In genomic region chr3:105991653-105992283, GRCm38 (mm10) we compare ENCODE assay signal across 10 mouse cellular contexts. TPM values are rescaled to one million over a fixed set of nuclear protein-coding genes. Genes with fewer than 3 reads are reported as not detected.
DNase-seq lines count a peak whose midpoint lies in the region; ATAC-seq and TF ChIP-seq lines count a peak whose summit lies in the region.
"Had no signal": no experiment of that assay in that cellular context is flagged by ENCODE, and none has a peak within 500 bp of the region (broad histone marks: within the 10 kb centered on the region; RNA-seq: fewer than 3 reads in every experiment).

No protein-coding gene starts in this region.

- DNase-seq in forebrain, embryonic 11.5 days (ENCODE audit: low spot score) = no peak
- peak; percentile 53 for DNase-seq in urinary bladder, postnatal 25 days (ENCODE audit: low spot score)
- DNase-seq in urinary bladder, postnatal 10 days (ENCODE audit: low spot score) = no peak
- DNase-seq in hindbrain, postnatal 0 days (ENCODE audit: low spot score) = peak; percentile 83
- peak; percentile 80 for DNase-seq in limb, embryonic 14.5 days (ENCODE audit: low spot score)
- peak; percentile 74 for DNase-seq in retina, postnatal 1 day

- H3K4me2 ChIP-seq in forebrain, embryonic 13.5 days = no peak overlapping the region
- no peak overlapping the region for H3K4me2 ChIP-seq in forebrain, embryonic 11.5 days (ENCODE audit: low read depth, low read length, severe bottlenecking)
- H3K4me2 ChIP-seq in hindbrain, postnatal 0 days (ENCODE audit: low read depth, low read length) = no peak overlapping the region
- no peak overlapping the region for H3K4me2 ChIP-seq in limb, embryonic 14.5 days (replicated peaks; ENCODE audit: low read depth, low read length, severe bottlenecking)

- no peaks in the 10 kb centered on the region for H3K27me3 ChIP-seq in forebrain, embryonic 13.5 days
- H3K27me3 ChIP-seq in forebrain, embryonic 11.5 days (ENCODE audit: control insufficient read depth, insufficient read depth, low read length) = no peaks in the 10 kb centered on the region
- no peaks in the 10 kb centered on the region for H3K27me3 ChIP-seq in hindbrain, postnatal 0 days (ENCODE audit: insufficient read depth, low read length)
- no peaks in the 10 kb centered on the region for H3K27me3 ChIP-seq in limb, embryonic 14.5 days (ENCODE audit: control insufficient read depth, insufficient read depth, low read length)

- no peak overlapping the region for H3K4me3 ChIP-seq in forebrain, embryonic 13.5 days
- no peak overlapping the region for H3K4me3 ChIP-seq in forebrain, embryonic 11.5 days (ENCODE audit: low read depth, low read length)
- no peak overlapping the region for H3K4me3 ChIP-seq in hindbrain, postnatal 0 days (ENCODE audit: low read length)
- no peak overlapping the region for H3K4me3 ChIP-seq in limb, embryonic 14.5 days (replicated peaks; ENCODE audit: low read length)

- peak; percentile 63 for ATAC-seq in forebrain, embryonic 13.5 days
- ATAC-seq in forebrain, embryonic 11.5 days (replicated peaks; ENCODE audit: low FRiP score) = no peak
- ATAC-seq in common myeloid progenitor, adult 5-6 weeks (replicated peaks; ENCODE audit: low read depth, poor library complexity, severe bottlenecking) = peak; percentile 71
- peak; percentile 72 for ATAC-seq in hindbrain, postnatal 0 days
- ATAC-seq in limb, embryonic 14.5 days (ENCODE audit: low FRiP score, low read depth) = peak; percentile 37; the same call in 1 of the 2 replicates

- TF ChIP-seq POLR2A in limb, embryonic 14.5 days (IDR thresholded peaks at IDR 0.05; ENCODE audit: borderline replicate concordance, extremely low read depth, insufficient read depth, insufficient read length) = no peak

- H3K4me1 ChIP-seq in forebrain, embryonic 13.5 days = no peaks in the 10 kb centered on the region
- no peaks in the 10 kb centered on the region for H3K4me1 ChIP-seq in forebrain, embryonic 11.5 days (replicated peaks; ENCODE audit: control insufficient read depth, insufficient read depth, low read length)
- H3K4me1 ChIP-seq in hindbrain, postnatal 0 days (ENCODE audit: insufficient read depth, low read length) = no peaks in the 10 kb centered on the region
- H3K4me1 ChIP-seq in limb, embryonic 14.5 days (ENCODE audit: control insufficient read depth, insufficient read depth, low read length) = no peaks in the 10 kb centered on the region

- no peaks in the 10 kb centered on the region for H3K9me3 ChIP-seq in forebrain, embryonic 13.5 days (replicated peaks)
- H3K9me3 ChIP-seq in forebrain, embryonic 11.5 days (ENCODE audit: control insufficient read depth, low read length) = no peaks in the 10 kb centered on the region
- no peaks in the 10 kb centered on the region for H3K9me3 ChIP-seq in hindbrain, postnatal 0 days (ENCODE audit: low read length)
- no peaks in the 10 kb centered on the region for H3K9me3 ChIP-seq in limb, embryonic 14.5 days (ENCODE audit: control insufficient read depth, low read length)

- H3K9ac ChIP-seq in forebrain, embryonic 13.5 days = no peak overlapping the region
- H3K9ac ChIP-seq in forebrain, embryonic 11.5 days (ENCODE audit: low read length) = no peak overlapping the region
- no peak overlapping the region for H3K9ac ChIP-seq in hindbrain, postnatal 0 days (replicated peaks; ENCODE audit: low read length)
- H3K9ac ChIP-seq in limb, embryonic 14.5 days (ENCODE audit: low read depth, low read length, severe bottlenecking) = no peak overlapping the region

- 31% methylated on average over 4 of the region's 4 CpGs for WGBS in forebrain, embryonic 13.5 days
- WGBS in forebrain, embryonic 11.5 days = 35% methylated on average over 4 of the region's 4 CpGs
- 26% methylated on average over 4 of the region's 4 CpGs for WGBS in hindbrain, postnatal 0 days
- 30% methylated on average over 4 of the region's 4 CpGs for WGBS in limb, embryonic 14.5 days

- H3K36me3 ChIP-seq in forebrain, embryonic 13.5 days (ENCODE audit: poor library complexity, severe bottlenecking) = no peaks in the 10 kb centered on the region
- H3K36me3 ChIP-seq in forebrain, embryonic 11.5 days (ENCODE audit: control insufficient read depth, insufficient read depth, low read length) = no peaks in the 10 kb centered on the region
- no peaks in the 10 kb centered on the region for H3K36me3 ChIP-seq in hindbrain, postnatal 0 days (ENCODE audit: insufficient read depth, low read length)
- no peaks in the 10 kb centered on the region for H3K36me3 ChIP-seq in limb, embryonic 14.5 days (ENCODE audit: control insufficient read depth, insufficient read depth, low read length)

- H3K27ac ChIP-seq in forebrain, embryonic 13.5 days = no peak overlapping the region
- no peak overlapping the region for H3K27ac ChIP-seq in forebrain, embryonic 11.5 days (ENCODE audit: low read depth, low read length)
- H3K27ac ChIP-seq in hindbrain, postnatal 0 days = no peak overlapping the region
- H3K27ac ChIP-seq in limb, embryonic 14.5 days (replicated peaks; ENCODE audit: low read depth, low read length) = no peak overlapping the region

- TF ChIP-seq CTCF in hindbrain, postnatal 0 days (IDR thresholded peaks at IDR 0.05; ENCODE audit: low read depth) = peak; percentile 74

RNA-seq across cellular contexts. Expression of gene Ovgp1, which starts 18.3 kb away (rescaled TPM):
- polyA plus RNA-seq in forebrain, embryonic 13.5 days (2015; fragmentation: Nextera tagmentation; extraction: Ambion mirVana) = 3.0 and 3.6 TPM in 2 replicates
- polyA plus RNA-seq in forebrain, embryonic 11.5 days (2014; fragmentation: Nextera tagmentation; extraction: Ambion mirVana) = 3.2 and 3.4 TPM in 2 replicates
- 2.1 and 2.7 TPM in 2 replicates for total RNA-seq in common myeloid progenitor, adult 5-6 weeks (2017)
- 5.0 and 6.3 TPM in 2 replicates for total RNA-seq in hindbrain, postnatal 0 days (2014; rRNA removed)
- polyA plus RNA-seq in hindbrain, postnatal 0 days (2015; fragmentation: Nextera tagmentation; extraction: Ambion mirVana) = 4.5 and 5.3 TPM in 2 replicates
- polyA plus RNA-seq in limb, embryonic 14.5 days (2012; rRNA removed) = 3.4 and 3.6 TPM in 2 replicates
- polyA plus RNA-seq in limb, embryonic 14.5 days (2014; fragmentation: Nextera tagmentation; extraction: Ambion mirVana) = 0.37 and 0.94 TPM in 2 replicates

RNA-seq across cellular contexts. Expression of gene Pifo, which starts 22.7 kb away (rescaled TPM):
- polyA plus RNA-seq in forebrain, embryonic 13.5 days (2015; fragmentation: Nextera tagmentation; extraction: Ambion mirVana) = 4.0 and 5.3 TPM in 2 replicates
- polyA plus RNA-seq in forebrain, embryonic 11.5 days (2014; fragmentation: Nextera tagmentation; extraction: Ambion mirVana) = 1.0 and 1.7 TPM in 2 replicates
- not detected in 2 replicates for total RNA-seq in common myeloid progenitor, adult 5-6 weeks (2017)
- total RNA-seq in hindbrain, postnatal 0 days (2014; rRNA removed) = 2.0 and 4.3 TPM in 2 replicates
- 9.8 and 11.1 TPM in 2 replicates for polyA plus RNA-seq in hindbrain, postnatal 0 days (2015; fragmentation: Nextera tagmentation; extraction: Ambion mirVana)
- polyA plus RNA-seq in limb, embryonic 14.5 days (2012; rRNA removed) = 0.09 TPM in 1 of 2 replicates, not detected in the other
- polyA plus RNA-seq in limb, embryonic 14.5 days (2014; fragmentation: Nextera tagmentation; extraction: Ambion mirVana) = not detected in 2 replicates
- total RNA-seq: hematopoietic stem cell, adult 5-6 weeks had no signal
- polyA plus RNA-seq: small intestine, adult 2 months had no signal

RNA-seq across cellular contexts. Expression of gene Atp5f1, which starts 31.9 kb away (rescaled TPM):
- 528 and 564 TPM in 2 replicates for polyA plus RNA-seq in forebrain, embryonic 13.5 days (2015; fragmentation: Nextera tagmentation; extraction: Ambion mirVana)
- polyA plus RNA-seq in forebrain, embryonic 11.5 days (2014; fragmentation: Nextera tagmentation; extraction: Ambion mirVana) = 457 and 514 TPM in 2 replicates
- total RNA-seq in common myeloid progenitor, adult 5-6 weeks (2017) = 452 and 491 TPM in 2 replicates
- 233 and 276 TPM in 2 replicates for total RNA-seq in hindbrain, postnatal 0 days (2014; rRNA removed)
- polyA plus RNA-seq in hindbrain, postnatal 0 days (2015; fragmentation: Nextera tagmentation; extraction: Ambion mirVana) = 607 and 619 TPM in 2 replicates
- polyA plus RNA-seq in limb, embryonic 14.5 days (2012; rRNA removed) = 162 and 233 TPM in 2 replicates
- polyA plus RNA-seq in limb, embryonic 14.5 days (2014; fragmentation: Nextera tagmentation; extraction: Ambion mirVana) = 409 and 438 TPM in 2 replicates

RNA-seq across cellular contexts. Expression of gene Wdr77, which starts 32.6 kb away (rescaled TPM):
- polyA plus RNA-seq in forebrain, embryonic 13.5 days (2015; fragmentation: Nextera tagmentation; extraction: Ambion mirVana) = 113 and 122 TPM in 2 replicates
- 148 and 173 TPM in 2 replicates for polyA plus RNA-seq in forebrain, embryonic 11.5 days (2014; fragmentation: Nextera tagmentation; extraction: Ambion mirVana)
- 37.1 and 50.5 TPM in 2 replicates for total RNA-seq in common myeloid progenitor, adult 5-6 weeks (2017)
- total RNA-seq in hindbrain, postnatal 0 days (2014; rRNA removed) = 66.7 and 70.7 TPM in 2 replicates
- polyA plus RNA-seq in hindbrain, postnatal 0 days (2015; fragmentation: Nextera tagmentation; extraction: Ambion mirVana) = 85.1 and 88.0 TPM in 2 replicates
- 92.1 and 100 TPM in 2 replicates for polyA plus RNA-seq in limb, embryonic 14.5 days (2012; rRNA removed)
- polyA plus RNA-seq in limb, embryonic 14.5 days (2014; fragmentation: Nextera tagmentation; extraction: Ambion mirVana) = 107 and 111 TPM in 2 replicates

RNA-seq across cellular contexts. Expression of gene Chil5, which starts 40.8 kb away (rescaled TPM):
- polyA plus RNA-seq in forebrain, embryonic 13.5 days (2015; fragmentation: Nextera tagmentation; extraction: Ambion mirVana) = not detected in 2 replicates
- not detected in 2 replicates for polyA plus RNA-seq in forebrain, embryonic 11.5 days (2014; fragmentation: Nextera tagmentation; extraction: Ambion mirVana)
- not detected in 2 replicates for total RNA-seq in common myeloid progenitor, adult 5-6 weeks (2017)
- not detected in 2 replicates for total RNA-seq in hindbrain, postnatal 0 days (2014; rRNA removed)
- 0.23 and 0.30 TPM in 2 replicates for polyA plus RNA-seq in hindbrain, postnatal 0 days (2015; fragmentation: Nextera tagmentation; extraction: Ambion mirVana)
- 0.05 TPM in 1 of 2 replicates, not detected in the other for polyA plus RNA-seq in limb, embryonic 14.5 days (2012; rRNA removed)
- polyA plus RNA-seq in limb, embryonic 14.5 days (2014; fragmentation: Nextera tagmentation; extraction: Ambion mirVana) = not detected in 2 replicates
- polyA plus RNA-seq: small intestine, adult 2 months had no signal

Comparison
In these comparisons a context has a peak if more than half of its experiments do, and no peak if none do; other contexts are left out.
1. DNase-seq: peak in urinary bladder, postnatal 25 days (single experiment), hindbrain, postnatal 0 days (single experiment), limb, embryonic 14.5 days (single experiment) and retina, postnatal 1 day (single experiment); none in forebrain, embryonic 11.5 days (single experiment) and urinary bladder, postnatal 10 days (single experiment).